Mouse (Mus musculus) kidney, postnatal 0 days (tissue): Measurements from ENCODE around the gene Nfix. TPM values are rescaled to one million over a fixed set of nuclear protein-coding genes. Genes with fewer than 3 reads are reported as not detected.

Experiments
- ATAC-seq: fragments of 200-750 bp; cut with Nextera tagmentation; replicated peaks from 2 replicates; pipeline ENCODE4 v1.8.0; 2017; ENCODE audit warnings: low read depth, moderate number of reproducible peaks, moderate TSS enrichment, moderate library complexity; ENCODE audit not compliant: low FRiP score
- DNase-seq: peaks from one replicate; pipeline ENCODE4 v3.0.0-alpha.2; 2016; ENCODE audit warnings: low spot score
- H3K27ac ChIP-seq: fragments of 300-500 bp; sonication (generic); 2 replicates; pipeline ENCODE4 v1.5.1; 2014; ENCODE audit warnings: mild to moderate bottlenecking
- H3K27me3 ChIP-seq: fragments of 300-500 bp; sonication (generic); 2 replicates; pipeline ENCODE4 v1.6.1; 2014; ENCODE audit warnings: low read length, mixed read lengths; ENCODE audit not compliant: insufficient read depth
- H3K36me3 ChIP-seq: fragments of 300-500 bp; sonication (generic); 2 replicates; pipeline ENCODE4 v1.6.1; 2014; ENCODE audit warnings: low read length, mixed read lengths; ENCODE audit not compliant: insufficient read depth
- H3K4me1 ChIP-seq: fragments of 300-500 bp; sonication (generic); replicated peaks from 2 replicates; pipeline ENCODE4 v1.6.1; 2014; ENCODE audit warnings: antibody characterized with exemption, low read length, mixed read lengths; ENCODE audit not compliant: insufficient read depth
- H3K4me2 ChIP-seq: fragments of 300-500 bp; sonication (generic); 2 replicates; pipeline ENCODE4 v1.6.1; 2014; ENCODE audit warnings: mild to moderate bottlenecking, low read length, moderate library complexity, mixed read lengths
- H3K4me3 ChIP-seq: fragments of 300-500 bp; sonication (generic); replicated peaks from 2 replicates; pipeline ENCODE4 v1.5.1; 2014; ENCODE audit warnings: low read depth, low read length
- H3K9ac ChIP-seq: fragments of 300-500 bp; sonication (generic); 2 replicates; pipeline ENCODE4 v1.6.1; 2014; ENCODE audit warnings: low read depth, low read length
- H3K9me3 ChIP-seq: fragments of 300-500 bp; sonication (generic); replicated peaks from 2 replicates; pipeline ENCODE4 v1.6.1; 2016; ENCODE audit warnings: low read length, inconsistent platforms, mixed read lengths
- CTCF ChIP-seq: IDR thresholded peaks from 2 replicates; pipeline ENCODE4 v1.5.1; 2016; ENCODE audit warnings: antibody characterized with exemption, low read depth, mild to moderate bottlenecking, moderate library complexity
- WGBS: fragments of 180-500 bp; shearing (Covaris S2); extraction: QIAGEN DNeasy Blood & Tissue Kit; methylation state at CpG from one replicate; pipeline ENCODE4 v1.1.7; 2014; 5-methylcytosine and 5-hydroxymethylcytosine counted together
- polyA plus RNA-seq: library from polyadenylated mRNA; unstranded; fragments of >200 nt; fragmentation: Nextera tagmentation; extraction: Ambion mirVana; gene quantifications from 2 replicates; pipeline ENCODE4 v1.2.1, GENCODE M21; 2015

The Nfix gene
- polyA plus RNA-seq, 1 experiment from 2014 or later = 21.1 TPM

DNA sequence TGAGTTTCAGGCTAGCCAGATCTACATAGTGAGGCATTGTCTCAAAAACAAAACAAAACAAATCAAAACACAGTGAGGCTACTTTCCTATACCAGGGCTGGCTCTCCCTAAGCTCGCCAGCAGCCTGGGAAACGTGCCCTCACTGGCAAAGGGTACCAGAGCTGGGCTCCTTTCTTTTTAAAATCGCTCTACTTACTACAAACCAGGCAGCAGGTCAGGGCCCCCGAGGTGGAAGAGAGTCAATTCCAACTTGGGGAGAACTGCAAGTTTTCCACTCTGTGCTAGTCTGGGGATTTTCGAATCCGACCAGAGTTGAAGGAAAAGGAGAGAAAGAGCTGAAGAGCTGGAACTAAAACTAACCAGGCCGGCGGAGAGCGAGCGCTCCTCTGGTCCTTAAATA lies 17.5 kb downstream of the Nfix start:
- no peak overlapping the region for H3K4me2 ChIP-seq
- no peak overlapping the region for H3K27ac ChIP-seq
- no peaks in the 10 kb centered on the region for H3K9me3 ChIP-seq
- no peak overlapping the region for H3K9ac ChIP-seq
- no peak for TF ChIP-seq CTCF
- H3K27me3 ChIP-seq = peaks cover 66% of the 10 kb centered on the region
- H3K4me1 ChIP-seq = peaks cover 22% of the 10 kb centered on the region
- ATAC-seq = no peak
- H3K4me3 ChIP-seq = no peak overlapping the region
- no peaks in the 10 kb centered on the region for H3K36me3 ChIP-seq
- no peak for DNase-seq
- WGBS = 39% methylated on average over 10 of the region's 10 CpGs

DNA sequence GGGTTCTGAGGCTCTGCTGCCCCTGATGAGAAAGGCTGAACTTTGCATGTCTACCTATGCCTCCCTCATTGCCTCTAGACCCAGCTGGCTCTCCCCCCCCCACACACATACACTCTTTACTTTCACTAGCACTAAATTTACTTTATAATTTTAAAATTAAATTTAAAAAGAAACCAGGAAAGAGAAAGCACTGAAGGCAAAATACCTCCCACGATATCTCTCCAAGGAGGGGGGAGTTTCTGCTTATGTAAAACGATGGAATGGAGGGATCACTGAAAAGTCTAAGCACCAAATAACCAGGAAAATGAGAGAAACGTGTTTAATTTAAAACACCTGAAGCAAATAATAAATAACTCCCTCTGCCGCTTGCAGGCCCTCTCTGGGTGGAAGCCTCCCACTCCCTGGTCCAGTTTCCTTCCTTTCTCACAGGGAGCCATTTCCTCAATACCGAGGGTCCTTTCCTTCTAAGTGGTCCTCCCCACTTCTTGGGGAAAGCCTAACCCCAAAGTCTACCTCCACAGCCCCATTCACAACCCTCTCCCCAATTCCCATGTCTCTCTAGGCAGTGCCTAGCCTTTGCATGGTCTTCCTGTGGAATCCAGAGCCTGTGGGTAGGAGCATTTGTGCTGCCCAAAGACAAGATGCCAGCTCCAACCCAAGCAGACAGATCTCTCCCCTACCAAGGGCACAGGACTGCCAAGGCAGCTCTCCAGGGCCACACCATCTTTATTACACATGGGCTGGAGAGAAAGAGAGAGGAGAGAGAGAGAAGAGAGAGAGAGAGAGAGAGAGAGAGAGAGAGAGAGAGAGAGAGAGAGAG lies 18.2 kb downstream of the Nfix start:
- Histone ChIP-seq H3K4me1 (peaks cover 22% of the 10 kb centered on the region), H3K27me3 (peaks cover 73% of the 10 kb centered on the region), H3K9ac (no peak overlapping the region), H3K36me3 (no peaks in the 10 kb centered on the region), H3K4me3 (no peak overlapping the region), H3K27ac (no peak overlapping the region), H3K9me3 (no peaks in the 10 kb centered on the region), H3K4me2 (no peak overlapping the region)
- 23% methylated on average over 5 of the region's 5 CpGs for WGBS
- no peak for ATAC-seq
- DNase-seq = no peak
- no peak for TF ChIP-seq CTCF

GRCm38 (mm10) chr8:84780949-84781680 lies 19.0 kb downstream of the Nfix start:
- ATAC-seq (no peak), DNase-seq (no peak)
- Histone ChIP-seq H3K9me3 (no peaks in the 10 kb centered on the region), H3K9ac (no peak overlapping the region), H3K4me1 (peaks cover 21% of the 10 kb centered on the region), H3K4me2 (no peak overlapping the region), H3K36me3 (no peaks in the 10 kb centered on the region), H3K4me3 (no peak overlapping the region), H3K27me3 (peaks cover 72% of the 10 kb centered on the region), H3K27ac (no peak overlapping the region)
- TF ChIP-seq CTCF = no peak
- 46% methylated on average over 6 of the region's 6 CpGs for WGBS

DNA sequence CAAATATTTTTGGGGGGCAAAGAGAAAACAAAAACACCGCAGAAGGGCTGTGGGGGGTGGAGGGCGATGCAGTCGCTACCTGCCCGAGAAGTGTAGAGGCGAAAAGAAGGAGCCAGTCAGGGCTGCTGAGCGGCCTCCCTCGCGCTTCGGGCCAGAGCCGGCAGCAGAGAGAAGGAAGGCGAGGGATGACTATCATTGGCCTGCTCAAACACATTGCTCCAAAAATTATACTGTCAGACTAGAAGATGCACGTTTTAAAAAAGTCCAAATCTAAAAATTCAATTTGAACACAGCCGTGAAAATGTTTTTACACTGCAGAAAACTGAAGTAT lies 20.0 kb downstream of the Nfix start:
- no peaks in the 10 kb centered on the region for H3K36me3 ChIP-seq
- TF ChIP-seq CTCF = no peak
- no peak overlapping the region for H3K4me3 ChIP-seq
- peaks cover 16% of the 10 kb centered on the region for H3K4me1 ChIP-seq
- H3K9me3 ChIP-seq = no peaks in the 10 kb centered on the region
- no peak overlapping the region for H3K9ac ChIP-seq
- no peak overlapping the region for H3K27ac ChIP-seq
- 32% methylated on average over 13 of the region's 13 CpGs for WGBS
- no peak overlapping the region for H3K4me2 ChIP-seq
- ATAC-seq = no peak
- DNase-seq = no peak
- peaks cover 71% of the 10 kb centered on the region for H3K27me3 ChIP-seq

DNA sequence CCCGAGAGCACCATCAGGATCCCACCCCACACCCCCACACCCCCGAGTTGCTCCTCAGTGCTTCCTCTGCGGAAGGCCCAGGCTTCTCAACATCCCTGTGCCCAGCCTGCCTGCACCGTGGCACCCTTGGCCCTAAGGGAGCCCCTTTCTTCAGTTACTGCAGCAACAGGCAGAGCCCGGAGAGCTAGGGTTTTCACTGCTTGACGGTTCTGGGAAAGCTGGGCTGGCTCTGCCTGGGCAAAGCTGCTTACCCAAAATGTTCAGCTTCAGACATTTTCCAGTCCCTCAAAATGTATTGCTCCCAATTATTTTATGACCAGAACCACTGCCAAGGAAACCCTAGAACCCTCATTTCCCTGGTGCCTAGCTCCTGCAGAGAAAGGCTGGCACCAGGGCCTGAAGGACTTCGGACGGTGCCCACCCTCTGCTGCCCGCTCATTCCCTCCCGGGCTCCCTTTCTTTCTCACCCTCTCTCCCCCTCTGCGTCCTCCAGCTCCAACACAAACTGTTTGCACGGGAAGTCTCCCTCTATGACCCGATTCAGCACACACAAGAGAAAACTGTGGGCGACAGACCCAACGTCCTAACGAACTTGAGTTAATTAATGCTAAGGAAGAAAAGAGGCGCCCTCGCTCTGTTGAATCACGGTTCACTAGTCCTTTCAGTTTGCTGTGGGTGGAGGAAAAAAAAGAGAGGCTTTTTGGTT lies 20.5 kb downstream of the Nfix start:
- Histone ChIP-seq H3K27me3 (peaks cover 69% of the 10 kb centered on the region), H3K4me3 (no peak overlapping the region), H3K9me3 (no peaks in the 10 kb centered on the region), H3K27ac (no peak overlapping the region), H3K9ac (no peak overlapping the region), H3K4me2 (no peak overlapping the region), H3K4me1 (peaks cover 10% of the 10 kb centered on the region), H3K36me3 (no peaks in the 10 kb centered on the region)
- WGBS = 27% methylated on average over 19 of the region's 19 CpGs
- no peak for TF ChIP-seq CTCF
- DNase-seq = no peak
- no peak for ATAC-seq

DNA sequence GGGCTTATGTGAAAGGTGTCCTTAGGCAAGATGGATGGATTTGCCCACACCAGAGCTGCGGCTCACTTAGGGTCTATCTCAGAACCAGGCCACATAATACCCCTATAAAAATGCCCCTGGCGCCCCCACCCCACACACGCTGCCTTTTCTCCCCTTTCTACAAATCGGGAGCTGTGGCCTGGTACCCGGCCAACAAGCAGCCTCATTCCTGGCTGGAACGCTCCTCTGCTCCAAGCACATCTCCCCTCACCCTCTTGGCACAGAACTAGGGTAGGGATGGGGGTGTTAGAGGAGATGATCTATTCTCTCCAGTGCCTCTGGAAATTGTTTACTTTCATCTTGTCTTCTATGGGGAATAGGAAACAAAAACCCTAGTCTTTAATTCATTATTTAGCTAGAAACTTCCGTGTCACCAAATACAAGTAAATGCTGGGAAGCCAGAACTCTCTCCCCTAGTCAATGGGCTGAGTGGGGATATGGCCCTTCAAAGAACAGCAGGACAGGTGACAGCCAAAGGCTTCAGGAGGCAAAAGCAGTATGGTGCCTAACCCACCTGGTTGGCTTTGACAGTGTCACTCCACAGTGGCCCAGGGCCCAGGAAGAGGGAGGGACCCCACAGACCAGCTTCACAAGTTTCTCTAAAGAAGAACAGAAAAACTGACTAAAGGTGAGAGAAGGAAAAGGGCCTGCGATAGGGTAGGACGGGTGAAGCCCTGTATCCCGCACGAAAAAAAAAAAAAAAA lies 21.3 kb downstream of the Nfix start:
- Histone ChIP-seq H3K9ac (no peak overlapping the region), H3K27me3 (peaks cover 62% of the 10 kb centered on the region), H3K27ac (no peak overlapping the region), H3K4me2 (no peak overlapping the region), H3K4me3 (no peak overlapping the region), H3K36me3 (no peaks in the 10 kb centered on the region), H3K4me1 (peaks cover 3% of the 10 kb centered on the region; the same call in 1 of the 2 replicates), H3K9me3 (no peaks in the 10 kb centered on the region)
- ATAC-seq = no peak
- DNase-seq = no peak
- 28% methylated on average over 11 of the region's 11 CpGs for WGBS
- TF ChIP-seq CTCF = no peak
